Mouse (Mus musculus) frontal cortex, postnatal 14 days (tissue): ENCODE measurements around the gene Kctd8.
"Not testable (repeated sequence)": the region's sequence is repeated elsewhere in the genome, so short reads cannot be mapped to it uniquely, and the experiment has no call there.

Experiments used
- DNase-seq, 2 experiments: peaks; one replicate each; pipeline ENCODE4 v3.0.0; 2022; ENCODE audit warnings: low spot score in 2 of 2

Gene Kctd8

GRCm38 (mm10) chr5:69340919-69341801 is at the start of gene Kctd8:
TSS of gene Kctd8 (minus strand) at chr5:69341679.
- DNase-seq = peak; percentile 16 to 49

GRCm38 (mm10) chr5:69379072-69379471 is 37.6 kb upstream of the Kctd8 start:
- DNase-seq = no peak

DNA sequence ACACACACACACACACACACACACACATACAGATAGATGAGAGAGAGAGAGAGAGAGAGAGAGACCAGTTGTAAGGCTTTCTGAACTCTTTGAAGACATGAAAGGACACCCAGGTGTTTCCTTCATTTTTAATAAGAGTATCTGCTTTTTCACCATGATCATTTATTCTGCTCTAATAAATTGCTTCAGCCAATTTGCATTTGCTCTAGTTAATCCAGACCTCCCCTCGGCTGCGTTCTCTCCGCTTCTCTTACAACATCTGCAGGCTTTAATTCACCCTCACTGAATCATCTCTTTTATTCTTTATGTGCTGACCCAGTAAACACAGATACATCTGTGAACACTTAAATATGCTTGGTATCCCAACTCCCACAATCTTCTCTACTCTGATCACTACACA is 9.1 kb upstream of the Kctd8 start:
- no peak for DNase-seq

- peak; percentile 40 to 50 for DNase-seq
These were observed 1.2 kb downstream of the Kctd8 start for GRCm38 (mm10) chr5:69340102-69340918.

DNA sequence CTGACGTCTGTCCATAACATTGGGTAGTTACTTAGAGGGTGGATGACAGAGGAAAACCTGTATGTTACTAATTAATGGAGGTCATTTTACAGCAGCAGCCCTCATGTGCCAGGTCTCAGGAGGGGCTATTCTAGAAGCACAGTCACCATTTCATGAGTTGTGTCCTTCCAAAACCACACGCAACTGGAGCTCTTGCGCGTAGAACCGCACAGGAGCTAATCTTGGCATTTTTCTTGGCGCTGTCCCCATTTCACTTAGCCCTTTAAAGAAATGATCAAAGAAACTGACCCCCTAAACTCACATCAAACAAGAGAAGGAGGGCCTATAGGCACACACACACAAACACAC is 1.9 kb downstream of the Kctd8 start:
- no peak for DNase-seq

GRCm38 (mm10) chr5:69338916-69339622 is 2.4 kb downstream of the Kctd8 start:
- DNase-seq = no peak

GRCm38 (mm10) chr5:69327561-69327960 is 13.9 kb downstream of the Kctd8 start:
- no peak for DNase-seq

DNA sequence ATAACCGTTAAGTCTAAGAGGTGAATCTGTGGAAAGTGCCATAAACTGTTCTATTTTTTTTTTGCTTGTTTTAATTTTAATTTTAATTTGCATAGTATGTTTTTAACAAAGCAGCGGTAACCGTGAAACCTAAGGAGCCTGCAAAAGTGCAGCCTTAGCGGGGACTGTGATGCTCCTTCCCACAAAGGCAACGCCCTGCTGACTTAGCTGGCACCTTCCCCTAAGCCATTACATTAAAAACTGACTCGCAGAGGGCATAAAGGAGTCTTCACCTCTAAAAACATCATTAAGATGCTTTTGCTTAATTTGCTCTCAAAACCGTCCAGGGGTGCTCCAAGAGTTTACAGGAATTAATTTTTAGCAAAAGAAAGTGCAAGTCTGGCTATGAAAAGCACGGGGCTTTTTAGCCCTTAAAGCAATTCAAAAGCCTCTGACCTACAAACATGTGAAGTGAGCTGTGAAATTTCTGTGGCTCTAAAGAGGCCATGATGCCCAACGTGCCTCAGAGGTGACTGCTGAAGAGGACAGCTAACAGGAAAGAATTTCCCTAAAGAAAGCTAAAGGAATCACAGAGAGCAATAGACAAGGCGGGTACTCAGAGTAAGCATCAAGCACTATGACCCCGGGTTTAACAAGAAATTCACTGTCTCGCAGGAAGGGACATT is 16.8 kb downstream of the Kctd8 start:
- no peak for DNase-seq

GRCm38 (mm10) chr5:69312611-69313010 is 28.9 kb downstream of the Kctd8 start:
- no peak for DNase-seq

GRCm38 (mm10) chr5:69301665-69302064 is 39.8 kb downstream of the Kctd8 start:
- DNase-seq = no peak

GRCm38 (mm10) chr5:69292353-69292752 is 49.1 kb downstream of the Kctd8 start:
- DNase-seq = no peak

DNA sequence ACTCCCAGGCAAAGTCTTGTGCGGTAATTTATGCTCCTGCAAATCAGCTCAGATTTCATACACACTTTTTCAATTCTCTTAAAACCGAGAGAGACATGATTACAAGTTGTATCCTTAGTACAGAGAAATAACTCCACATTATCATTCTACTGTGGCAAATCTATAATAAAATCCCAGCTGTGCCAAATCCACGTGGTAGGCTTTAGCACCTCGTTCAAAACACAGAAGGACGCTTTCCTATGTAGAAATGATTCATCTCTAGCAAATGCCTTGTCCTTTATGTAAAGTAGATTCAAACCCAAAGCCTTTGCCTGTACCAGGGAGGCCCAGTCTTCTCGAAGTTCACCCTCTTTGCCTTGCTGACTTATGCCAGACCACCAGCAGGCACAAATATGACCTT is 57.1 kb downstream of the Kctd8 start:
- no peak for DNase-seq

DNA sequence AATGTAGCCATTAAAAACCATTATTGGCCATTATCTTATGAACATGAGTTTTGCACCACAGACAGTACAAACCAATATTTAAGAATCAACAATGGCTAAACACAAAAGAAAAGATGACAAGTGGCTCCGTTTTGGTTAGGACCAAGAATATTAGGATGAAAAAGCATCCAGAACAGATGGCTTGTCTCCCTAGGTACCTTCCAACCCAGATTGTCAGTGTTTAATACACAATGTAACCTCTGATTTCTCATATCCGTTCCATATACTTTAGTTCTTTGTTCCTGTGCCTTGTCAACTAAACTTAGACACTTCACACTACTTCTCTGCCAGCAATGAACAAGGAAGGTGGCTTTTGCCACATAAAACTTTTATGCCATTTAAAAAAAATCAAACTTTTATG is 89.1 kb downstream of the Kctd8 start:
- DNase-seq = no peak

DNA sequence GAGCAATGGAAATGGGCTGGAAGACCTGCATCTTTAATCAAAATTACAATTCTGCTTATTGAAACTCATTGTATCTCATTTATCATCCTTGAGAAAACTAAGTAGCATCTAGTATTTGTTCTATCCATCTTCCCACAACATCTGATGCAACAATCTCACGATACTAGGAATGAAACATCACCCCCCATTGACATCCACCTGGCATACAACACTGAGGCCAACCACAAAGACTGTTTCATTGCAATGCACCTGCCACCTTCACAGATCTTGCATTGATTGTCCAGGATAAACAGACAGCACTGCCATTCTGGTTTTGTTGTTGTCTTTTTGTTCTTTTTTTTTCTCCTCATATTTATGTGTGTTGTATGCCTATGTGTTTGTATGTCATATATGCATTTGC is 99.5 kb downstream of the Kctd8 start:
- no peak for DNase-seq

- DNase-seq = no peak
These were observed 107.9 kb downstream of the Kctd8 start for GRCm38 (mm10) chr5:69233560-69233959.

- not testable (repeated sequence) for DNase-seq
These were observed 109.8 kb downstream of the Kctd8 start for GRCm38 (mm10) chr5:69231649-69232048.

DNA sequence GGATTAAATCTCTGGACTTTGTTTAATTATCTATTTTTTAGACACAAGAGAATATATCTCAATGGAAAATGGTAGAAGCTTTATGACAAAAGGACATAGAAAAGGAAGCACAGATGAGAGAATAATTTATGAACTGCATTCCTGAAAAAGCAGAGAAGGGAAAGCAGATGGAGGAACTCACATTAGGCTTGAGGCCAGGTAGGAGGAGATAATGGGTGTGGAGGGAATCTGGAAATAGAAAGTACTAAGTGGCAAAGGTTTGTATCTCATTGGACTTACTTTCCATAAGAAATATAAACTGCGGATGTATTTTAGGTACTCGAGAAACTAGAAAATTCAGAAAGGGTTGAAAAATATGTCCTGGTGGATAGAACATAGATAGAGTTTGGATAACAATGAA is 114.3 kb downstream of the Kctd8 start:
- DNase-seq = no peak

- no peak for DNase-seq
These were observed 118.9 kb downstream of the Kctd8 start for GRCm38 (mm10) chr5:69222608-69223007.

DNA sequence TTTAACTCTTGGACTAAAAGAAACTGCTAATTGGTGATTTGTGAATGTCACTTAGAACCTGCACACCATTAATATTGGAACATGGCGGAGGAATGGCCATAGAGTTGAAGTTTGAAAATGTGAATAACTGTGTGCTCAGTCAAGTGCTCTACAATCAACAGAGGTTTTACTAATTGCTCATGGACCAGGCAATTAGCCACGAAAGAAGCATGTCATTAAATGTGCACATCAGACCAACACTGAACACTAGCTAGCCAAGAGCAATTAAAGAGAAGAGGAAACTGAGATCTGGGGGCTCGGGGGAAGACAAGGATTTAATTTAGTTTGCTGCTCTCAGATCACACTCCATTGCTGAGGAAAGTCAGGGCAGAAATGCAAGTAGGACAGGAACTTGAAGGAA is 126.3 kb downstream of the Kctd8 start:
- DNase-seq = no peak

- no peak for DNase-seq
These were observed 132.1 kb downstream of the Kctd8 start for GRCm38 (mm10) chr5:69209401-69209800.

- no peak for DNase-seq
These were observed 133.8 kb downstream of the Kctd8 start for GRCm38 (mm10) chr5:69207713-69208112.
